Comparison of ENCODE assay signal across 18 mouse cellular contexts in the genomic region with DNA sequence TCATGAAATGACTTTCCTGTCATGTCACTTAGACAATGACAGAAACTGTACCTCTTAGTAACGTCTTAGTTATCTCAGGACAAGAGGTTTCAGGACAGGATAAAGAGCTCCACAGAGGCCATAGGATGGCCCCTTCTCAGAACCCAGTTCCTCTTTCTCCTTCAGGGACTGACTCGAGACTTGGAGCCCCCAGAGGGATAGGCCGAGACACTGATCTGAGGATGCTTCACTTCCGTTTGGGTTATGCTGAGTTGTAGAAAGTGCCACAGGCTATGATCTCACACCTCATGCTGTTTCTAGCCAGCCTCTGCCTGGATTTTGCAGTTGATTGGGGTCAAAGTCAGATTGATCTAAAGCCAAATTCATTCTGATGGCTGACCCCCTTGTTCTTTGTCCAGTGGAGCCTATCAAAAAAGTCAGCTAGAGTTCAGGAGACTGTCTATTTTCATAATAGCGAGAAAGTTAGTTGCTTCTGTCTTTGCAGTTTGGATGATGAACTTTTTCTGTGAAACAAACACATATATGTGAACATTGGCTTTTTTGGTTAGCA.
"Had no signal": no experiment of that assay in that cellular context is flagged by ENCODE, and none has a peak within 500 bp of the region (broad histone marks: within the 10 kb centered on the region; RNA-seq: fewer than 3 reads in every experiment).

No protein-coding gene starts in this region.

- ATAC-seq: midbrain, embryonic 16.5 days had no signal

- H3K9me3 ChIP-seq: midbrain, embryonic 10.5 days; midbrain, embryonic 12.5 days; neural tube, embryonic 13.5 days; neural tube, embryonic 15.5 days had no signal

- H3K4me3 ChIP-seq: midbrain, embryonic 10.5 days; midbrain, embryonic 12.5 days; myocyte; neural tube, embryonic 13.5 days; neural tube, embryonic 15.5 days had no signal

- H3K27me3 ChIP-seq: midbrain, embryonic 12.5 days; neural tube, embryonic 13.5 days; neural tube, embryonic 15.5 days had no signal

- H3K27ac ChIP-seq: midbrain, embryonic 10.5 days; midbrain, embryonic 12.5 days; neural tube, embryonic 13.5 days; neural tube, embryonic 15.5 days had no signal

- H3K36me3 ChIP-seq: midbrain, embryonic 10.5 days; midbrain, embryonic 12.5 days; neural tube, embryonic 13.5 days; neural tube, embryonic 15.5 days had no signal

- H3K9ac ChIP-seq: lung, embryonic 14.5 days; midbrain, embryonic 12.5 days; neural tube, embryonic 13.5 days; neural tube, embryonic 15.5 days had no signal

- H3K4me1 ChIP-seq: midbrain, embryonic 10.5 days; midbrain, embryonic 12.5 days; neural tube, embryonic 13.5 days; neural tube, embryonic 15.5 days had no signal

- H3K4me2 ChIP-seq: lung, embryonic 14.5 days; midbrain, embryonic 12.5 days; neural tube, embryonic 13.5 days; neural tube, embryonic 15.5 days had no signal

- DNase-seq: lung, adult 18-20 months; lung, embryonic 14.5 days; lung, postnatal 10 days; lung, postnatal 4 days; midbrain, embryonic 14.5 days; right cerebral cortex, adult 18-20 months; right cerebral cortex, postnatal 25 days; right cerebral cortex, postnatal 4 days; spleen, adult 18-20 months; thymus, adult 18-20 months; thymus, postnatal 14 days; thymus, postnatal 36 days had no signal
